Mouse (Mus musculus): Measurements from ENCODE around the gene Thra.
"Not testable (repeated sequence)": the region's sequence is repeated elsewhere in the genome, so short reads cannot be mapped to it uniquely, and the experiment has no call there.

The Thra gene

GRCm38 (mm10) chr11:98711046-98711434 lies 29.4 kb upstream of the Thra start:
- in situ Hi-C loops (cut with MboI; ENCODE audit: low pct_unique_long_range_greater_than_20kb in 1 of 2, low sequenced_read_pairs in 2 of 2, unreplicated experiment in 1 of 2) = no loop called here

DNA sequence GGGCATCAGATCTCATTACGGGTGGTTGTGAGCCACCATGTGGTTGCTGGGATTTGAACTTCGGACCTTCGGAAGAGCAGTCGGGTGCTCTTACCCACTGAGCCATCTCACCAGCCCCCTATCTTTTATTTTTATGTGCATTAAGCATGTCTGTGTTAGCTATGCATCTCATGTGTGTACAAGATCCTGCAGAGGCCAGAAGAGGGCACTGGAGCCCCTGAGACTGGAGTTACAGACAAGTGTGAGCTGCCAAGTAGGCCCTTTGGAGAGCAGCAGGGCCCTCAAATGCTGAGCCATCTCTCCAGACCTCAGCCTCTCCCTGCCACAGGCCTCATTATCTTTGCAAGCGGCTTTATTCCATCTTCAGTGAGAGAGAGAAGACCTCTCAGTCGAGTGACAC lies 28.4 kb upstream of the Thra start:
- in situ Hi-C loops (cut with MboI; ENCODE audit: low pct_unique_long_range_greater_than_20kb in 1 of 2, low sequenced_read_pairs in 2 of 2, unreplicated experiment in 1 of 2) = not testable (repeated sequence)

GRCm38 (mm10) chr11:98713703-98714102 lies 26.7 kb upstream of the Thra start:
- in situ Hi-C loops (cut with MboI; ENCODE audit: low pct_unique_long_range_greater_than_20kb in 1 of 2, low sequenced_read_pairs in 2 of 2, unreplicated experiment in 1 of 2) = no loop called here

- in situ Hi-C loops (cut with MboI; ENCODE audit: low pct_unique_long_range_greater_than_20kb in 1 of 2, low sequenced_read_pairs in 2 of 2, unreplicated experiment in 1 of 2) = no loop called here
Measured at GRCm38 (mm10) chr11:98715946-98716345, 24.5 kb upstream of the Thra start.

GRCm38 (mm10) chr11:98717904-98718303 lies 22.5 kb upstream of the Thra start:
- in situ Hi-C loops (cut with MboI; ENCODE audit: low pct_unique_long_range_greater_than_20kb in 1 of 2, low sequenced_read_pairs in 2 of 2, unreplicated experiment in 1 of 2) = no loop called here

DNA sequence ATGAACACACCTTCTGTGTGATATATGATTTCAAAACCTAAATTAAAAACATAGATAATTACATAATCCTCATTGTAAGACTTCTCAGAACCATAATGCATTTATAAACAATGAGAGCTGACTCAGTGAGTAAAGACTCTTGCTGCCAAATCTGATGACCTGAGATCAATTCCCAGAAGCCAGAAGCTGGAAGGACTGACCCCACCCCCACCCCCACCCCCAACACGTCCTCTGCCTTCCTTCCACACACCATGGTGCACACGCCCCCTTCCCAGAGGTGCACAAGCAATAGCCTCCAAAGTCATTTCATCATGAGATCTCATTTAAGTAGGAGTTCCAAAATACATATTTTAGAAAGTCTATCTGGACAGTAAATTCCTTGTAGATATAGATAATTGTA lies 19.7 kb upstream of the Thra start:
- in situ Hi-C loops (cut with MboI; ENCODE audit: low pct_unique_long_range_greater_than_20kb in 1 of 2, low sequenced_read_pairs in 2 of 2, unreplicated experiment in 1 of 2) = no loop called here

DNA sequence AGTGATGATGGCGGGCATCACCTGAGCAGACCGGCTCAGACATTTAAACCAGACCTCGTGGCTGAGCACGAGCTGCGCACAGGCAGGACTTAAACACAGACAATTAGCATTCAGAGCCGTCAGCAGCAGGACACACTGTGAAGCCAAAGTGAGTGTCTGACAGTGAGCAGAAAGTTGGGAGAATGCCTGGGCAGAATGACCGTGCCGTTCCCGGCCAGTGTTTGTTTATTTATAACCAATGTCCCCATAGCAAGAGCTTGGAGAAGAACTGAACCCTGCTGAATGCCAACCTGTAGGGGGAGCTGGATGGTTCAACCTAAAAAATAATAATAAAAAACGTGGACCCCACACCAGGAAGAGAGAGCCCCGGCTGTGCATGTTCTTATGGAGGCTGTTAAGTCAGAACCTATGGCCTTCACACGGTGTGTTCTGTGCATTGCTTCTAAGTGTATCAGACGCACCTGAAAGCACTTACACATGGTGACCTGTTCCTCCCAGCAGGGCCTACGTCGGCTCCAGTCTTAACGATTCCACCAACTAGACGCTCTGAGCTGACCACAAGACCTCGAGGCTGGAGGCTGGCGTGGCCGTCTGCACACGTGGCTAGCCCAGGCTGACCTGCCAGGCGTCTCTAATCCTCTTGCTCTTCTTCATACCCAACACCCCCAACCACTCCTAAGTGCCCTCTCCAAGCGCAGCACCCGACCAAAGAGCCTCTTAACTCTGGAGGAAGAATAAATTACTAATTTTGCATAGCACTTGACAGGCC lies 18.8 kb upstream of the Thra start:
- in situ Hi-C loops (cut with MboI; ENCODE audit: low pct_unique_long_range_greater_than_20kb in 1 of 2, low sequenced_read_pairs in 2 of 2, unreplicated experiment in 1 of 2) = no loop called here

- in situ Hi-C loops (cut with MboI; ENCODE audit: low pct_unique_long_range_greater_than_20kb in 1 of 2, low sequenced_read_pairs in 2 of 2, unreplicated experiment in 1 of 2) = no loop called here
Measured at GRCm38 (mm10) chr11:98723098-98723497, 17.3 kb upstream of the Thra start.

DNA sequence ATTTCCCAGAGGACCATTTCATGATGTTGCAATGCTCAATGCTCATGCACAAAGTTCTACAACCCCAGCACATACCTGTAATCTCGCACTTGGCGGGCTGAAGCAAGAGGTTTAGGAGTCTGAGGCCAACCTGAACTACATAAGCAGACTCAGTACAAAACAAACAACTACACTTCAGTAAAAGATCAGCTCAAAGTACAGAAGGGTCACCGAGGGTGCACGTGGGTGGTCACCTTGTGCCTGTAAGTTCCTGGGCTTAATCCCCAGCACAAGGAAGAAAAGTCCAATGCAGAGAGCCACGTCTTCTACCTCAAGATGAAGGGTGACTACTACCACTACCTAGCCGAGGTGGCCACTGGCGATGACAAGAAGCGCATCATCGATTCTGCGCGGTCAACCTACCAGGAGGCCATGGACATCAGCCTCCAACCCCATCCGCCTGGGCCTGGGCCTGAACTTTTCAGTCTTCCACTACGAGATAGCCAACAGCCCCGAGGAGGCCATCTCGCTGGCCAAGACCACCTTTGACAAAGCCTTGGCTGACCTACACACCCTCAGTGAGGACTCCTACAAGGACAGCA lies 14.4 kb upstream of the Thra start:
- in situ Hi-C loops (cut with MboI; ENCODE audit: low pct_unique_long_range_greater_than_20kb in 1 of 2, low sequenced_read_pairs in 2 of 2, unreplicated experiment in 1 of 2) = no loop called here

- in situ Hi-C loops (cut with MboI; ENCODE audit: low pct_unique_long_range_greater_than_20kb in 1 of 2, low sequenced_read_pairs in 2 of 2, unreplicated experiment in 1 of 2) = no loop called here
Measured at GRCm38 (mm10) chr11:98729119-98729588, 11.3 kb upstream of the Thra start, which contains the start of gene Med24. TSS of gene Med24 (minus strand) at chr11:98729435.

DNA sequence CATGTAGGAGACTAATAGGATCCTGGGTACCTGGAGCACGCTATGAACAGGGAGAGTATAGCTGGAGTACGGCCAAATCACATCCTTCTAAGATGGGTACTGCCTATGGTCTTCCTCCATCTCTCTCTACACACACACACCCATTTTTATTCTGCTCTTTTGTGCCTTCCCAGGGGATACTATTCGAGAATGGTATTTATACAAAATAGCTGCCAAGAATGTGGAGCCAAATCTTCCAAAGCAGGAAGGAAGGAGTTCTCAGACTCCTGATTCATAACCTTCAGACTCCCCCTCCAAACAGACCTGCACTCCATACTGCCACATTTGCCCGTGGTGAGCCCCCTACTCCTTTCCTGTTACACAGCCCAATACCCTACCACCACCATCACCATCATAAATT lies 9.7 kb upstream of the Thra start:
- in situ Hi-C loops (cut with MboI; ENCODE audit: low pct_unique_long_range_greater_than_20kb in 1 of 2, low sequenced_read_pairs in 2 of 2, unreplicated experiment in 1 of 2) = loop anchor here in 1 of 2 experiments (10.0 kb wide), 1 partner anchor 54 kb away; no protein-coding TSS in a partner anchor

DNA sequence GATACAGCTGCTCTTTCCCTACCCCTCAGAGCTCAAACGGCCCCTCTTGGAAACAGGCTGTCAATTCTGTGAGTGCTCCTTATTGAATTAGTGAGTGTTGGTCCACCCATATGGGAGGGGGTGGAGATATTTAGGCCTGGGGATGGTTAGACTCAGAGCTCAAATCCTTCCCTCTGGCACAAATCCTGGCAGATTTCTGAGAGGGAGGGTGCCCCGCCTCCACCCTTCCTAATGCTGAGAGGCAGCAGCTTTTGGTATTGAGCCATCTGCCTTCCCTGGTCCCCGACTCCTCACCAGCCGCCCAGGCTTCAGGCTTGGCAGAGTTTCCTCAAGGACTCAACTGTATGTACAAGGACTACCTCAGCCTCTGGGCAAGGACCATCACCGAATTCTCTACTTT lies 9.3 kb upstream of the Thra start:
- in situ Hi-C loops (cut with MboI; ENCODE audit: low pct_unique_long_range_greater_than_20kb in 1 of 2, low sequenced_read_pairs in 2 of 2, unreplicated experiment in 1 of 2) = loop anchor here in 1 of 2 experiments (10.0 kb wide), 1 partner anchor 54 kb away; no protein-coding TSS in a partner anchor

DNA sequence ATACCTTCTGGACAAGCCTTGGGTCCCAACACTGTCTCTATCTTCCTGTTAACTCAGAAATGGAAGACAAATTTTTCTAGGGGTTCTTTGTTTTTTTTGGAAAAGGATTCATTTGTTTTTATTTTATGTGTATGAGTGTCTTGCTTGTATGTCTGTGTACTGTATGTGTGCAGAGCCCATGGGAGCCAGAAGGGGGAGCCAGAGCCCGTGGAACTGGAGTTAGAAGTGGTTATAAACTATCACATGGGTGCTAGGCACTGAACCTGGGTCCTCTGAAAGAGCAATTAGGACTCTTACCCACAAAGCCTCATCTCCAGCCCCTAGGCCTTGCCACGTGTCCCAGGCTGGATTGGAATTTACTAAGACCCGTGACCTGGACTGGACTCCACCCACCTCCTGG lies 6.4 kb upstream of the Thra start:
- in situ Hi-C loops (cut with MboI; ENCODE audit: low pct_unique_long_range_greater_than_20kb in 1 of 2, low sequenced_read_pairs in 2 of 2, unreplicated experiment in 1 of 2) = loop anchor here in 1 of 2 experiments (10.0 kb wide), 1 partner anchor 51 kb away; no protein-coding TSS in a partner anchor

- in situ Hi-C loops (cut with MboI; ENCODE audit: low pct_unique_long_range_greater_than_20kb in 1 of 2, low sequenced_read_pairs in 2 of 2, unreplicated experiment in 1 of 2) = loop anchor here in 1 of 2 experiments (10.0 kb wide), 1 partner anchor 50 kb away; no protein-coding TSS in a partner anchor
Measured at GRCm38 (mm10) chr11:98735111-98735510, 5.3 kb upstream of the Thra start.

DNA sequence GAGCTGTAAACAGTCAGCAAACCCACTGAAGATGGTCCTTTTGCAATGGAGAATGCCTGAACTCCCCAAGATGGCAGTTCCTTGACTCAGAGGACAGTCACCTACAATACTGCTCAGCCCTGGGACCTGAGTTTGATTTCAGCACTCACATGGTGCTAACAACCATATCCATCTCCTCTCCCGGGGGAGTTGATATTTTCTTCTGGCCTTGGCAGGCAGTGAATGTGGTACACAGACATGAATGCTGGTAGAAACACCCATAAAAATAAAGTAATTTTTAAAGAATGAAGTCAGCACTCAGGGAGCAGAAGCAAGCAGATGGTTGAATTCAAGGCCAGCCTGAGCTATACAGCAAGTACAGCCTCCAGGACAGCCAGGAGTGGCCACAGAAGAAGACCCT lies 4.3 kb upstream of the Thra start:
- in situ Hi-C loops (cut with MboI; ENCODE audit: low pct_unique_long_range_greater_than_20kb in 1 of 2, low sequenced_read_pairs in 2 of 2, unreplicated experiment in 1 of 2) = loop anchor here in 1 of 2 experiments (10.0 kb wide), 1 partner anchor 49 kb away; no protein-coding TSS in a partner anchor

DNA sequence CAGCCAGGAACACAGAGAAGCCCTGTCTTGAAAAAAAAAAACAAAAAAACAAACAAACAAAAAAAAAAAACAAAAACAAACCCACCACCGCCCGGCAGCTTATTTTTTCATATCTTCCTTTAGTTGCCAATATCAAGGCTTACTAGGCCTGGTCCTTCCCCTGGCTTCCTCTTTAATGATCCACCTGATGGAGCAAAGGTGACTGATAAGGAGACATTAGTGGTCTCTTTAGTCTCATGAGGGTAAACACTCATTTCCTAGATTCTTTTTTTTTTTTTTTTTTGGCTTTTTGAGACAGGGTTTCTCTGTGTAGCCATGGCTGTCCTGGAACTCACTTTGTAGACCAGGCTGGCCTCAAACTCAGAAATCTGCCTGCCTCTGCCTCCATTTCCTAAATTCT lies 3.2 kb upstream of the Thra start:
- in situ Hi-C loops (cut with MboI; ENCODE audit: low pct_unique_long_range_greater_than_20kb in 1 of 2, low sequenced_read_pairs in 2 of 2, unreplicated experiment in 1 of 2) = loop anchor here in 1 of 2 experiments (10.0 kb wide), 1 partner anchor 48 kb away; no protein-coding TSS in a partner anchor

DNA sequence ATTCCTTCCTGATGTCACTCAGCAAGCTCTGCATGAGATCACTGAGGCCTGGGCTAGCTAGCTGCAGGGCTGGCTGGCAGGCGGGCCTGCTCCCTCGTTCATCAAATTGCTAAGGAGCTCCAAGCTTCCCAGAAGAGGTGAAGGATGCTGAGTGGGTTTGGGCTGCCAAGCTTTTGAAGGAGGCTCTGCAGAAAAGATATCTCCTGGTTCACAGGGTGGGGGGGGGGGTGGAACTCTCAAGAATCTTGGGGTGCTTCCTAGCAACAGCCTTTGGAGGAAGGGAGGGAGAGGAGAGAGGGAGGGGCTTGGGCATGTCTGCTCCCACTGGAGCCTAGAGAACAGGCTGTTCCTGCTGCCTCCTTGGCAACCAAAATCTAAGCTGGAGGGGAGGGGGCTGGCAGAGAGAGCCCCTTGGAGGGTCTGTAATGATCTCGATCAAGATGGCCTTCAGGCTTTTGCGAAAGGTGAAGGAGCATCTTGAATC lies 2.0 kb upstream of the Thra start:
- in situ Hi-C loops (cut with MboI; ENCODE audit: low pct_unique_long_range_greater_than_20kb in 1 of 2, low sequenced_read_pairs in 2 of 2, unreplicated experiment in 1 of 2) = loop anchor here in 1 of 2 experiments (10.0 kb wide), 1 partner anchor 46 kb away; no protein-coding TSS in a partner anchor

- in situ Hi-C loops (cut with MboI; ENCODE audit: low pct_unique_long_range_greater_than_20kb in 1 of 2, low sequenced_read_pairs in 2 of 2, unreplicated experiment in 1 of 2) = loop anchor here in 1 of 2 experiments (10.0 kb wide), 1 partner anchor 46 kb away; no protein-coding TSS in a partner anchor
Measured at GRCm38 (mm10) chr11:98738925-98739324, 1.5 kb upstream of the Thra start.

- in situ Hi-C loops (cut with MboI; ENCODE audit: low pct_unique_long_range_greater_than_20kb in 1 of 2, low sequenced_read_pairs in 2 of 2, unreplicated experiment in 1 of 2) = no loop called here
Measured at GRCm38 (mm10) chr11:98740026-98740392, 429 bp upstream of the Thra start.
